Mouse (Mus musculus) right cerebral cortex, adult 2 months (tissue): ENCODE measurements around the gene Fam78b.

Source experiments
- DNase-seq, 2 experiments: peaks; one replicate each; pipeline ENCODE4 v3.0.0; 2021 to 2022; ENCODE audit warnings: low spot score in 2 of 2

Fam78b gene

DNA sequence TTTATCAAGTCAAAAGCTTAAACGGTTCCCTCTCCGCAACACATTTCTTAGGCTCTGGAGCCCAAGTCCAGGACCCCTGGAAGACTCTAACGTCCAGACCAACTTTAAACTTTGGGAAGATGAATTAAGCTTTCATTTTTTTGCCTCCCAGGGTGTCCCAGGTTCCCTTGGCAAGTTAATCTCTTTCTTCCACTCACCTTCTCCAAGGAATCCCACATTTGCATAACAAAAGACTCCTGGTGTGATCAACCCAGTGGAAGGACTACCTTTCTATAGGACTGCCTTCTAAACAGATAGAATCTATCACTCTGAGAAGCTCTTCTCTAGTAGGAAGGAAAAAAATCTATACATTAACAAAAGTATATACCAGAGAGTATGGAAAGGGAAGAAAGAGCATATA is 92.3 kb downstream of the Fam78b start:
- no peak for DNase-seq

DNA sequence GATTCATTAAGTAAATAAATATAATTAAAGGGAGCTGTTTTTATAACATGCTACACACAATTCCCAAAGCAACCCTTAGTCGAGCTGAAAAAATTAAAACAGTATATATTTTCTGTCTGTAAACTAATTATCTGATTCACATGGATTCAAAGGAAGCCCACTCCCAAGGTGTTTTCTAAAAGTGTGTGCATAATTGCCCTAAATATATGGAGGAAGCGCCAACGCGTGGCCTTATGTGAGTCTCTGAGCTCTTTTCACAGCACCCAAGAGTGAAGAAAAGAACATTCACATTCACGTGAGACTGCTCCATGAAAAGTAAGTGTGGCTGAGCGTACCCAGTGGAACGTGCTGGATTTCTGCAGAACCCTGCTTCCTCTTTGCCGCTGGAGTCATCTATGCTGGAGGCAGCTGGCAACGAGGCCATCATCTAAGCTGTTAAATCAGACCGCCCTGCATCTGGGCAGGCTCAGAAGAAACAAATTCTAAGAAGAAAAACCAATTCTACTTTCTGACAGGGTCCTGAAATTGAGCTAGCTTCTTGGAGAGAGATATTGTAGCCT is 93.5 kb downstream of the Fam78b start:
- DNase-seq = no peak

DNA sequence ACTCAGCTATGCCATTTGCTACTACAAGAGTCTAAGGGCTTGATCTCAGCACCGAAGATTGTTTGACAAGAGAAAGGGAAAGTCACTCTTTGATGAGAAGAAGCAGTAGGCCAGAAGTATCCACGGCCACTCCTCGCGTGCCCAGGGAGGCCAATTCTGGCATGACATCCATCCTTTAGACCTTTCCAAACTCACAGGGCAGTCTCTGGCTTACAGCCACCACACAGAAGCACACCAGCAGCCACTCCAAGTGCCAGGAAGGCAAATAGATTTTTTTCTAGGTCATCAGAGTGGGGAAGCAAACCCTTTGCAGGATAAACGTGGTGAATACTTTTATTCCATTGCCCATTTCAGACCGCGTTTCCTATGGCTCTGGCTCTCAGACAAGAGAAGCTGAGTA is 97.5 kb downstream of the Fam78b start:
- no peak for DNase-seq

DNA sequence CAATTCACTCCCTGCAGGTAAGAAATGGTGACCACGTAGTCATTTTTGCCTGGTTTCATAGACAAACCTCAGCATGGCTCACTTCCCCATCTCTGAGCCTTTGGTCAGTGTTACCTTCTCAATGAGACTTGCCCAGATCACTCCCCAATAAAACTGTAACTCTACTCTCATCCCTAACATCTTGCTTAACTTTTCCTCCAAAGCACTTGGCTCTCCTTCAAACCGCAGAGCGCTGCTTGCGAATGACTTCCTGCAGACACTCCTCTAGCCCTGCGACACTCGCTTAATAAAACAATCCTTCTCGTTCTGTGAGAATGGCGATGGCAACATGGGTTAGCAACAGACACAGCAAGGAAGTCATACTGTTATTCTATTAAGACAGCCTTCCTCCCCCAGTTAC is 100.8 kb downstream of the Fam78b start:
- DNase-seq = no peak

DNA sequence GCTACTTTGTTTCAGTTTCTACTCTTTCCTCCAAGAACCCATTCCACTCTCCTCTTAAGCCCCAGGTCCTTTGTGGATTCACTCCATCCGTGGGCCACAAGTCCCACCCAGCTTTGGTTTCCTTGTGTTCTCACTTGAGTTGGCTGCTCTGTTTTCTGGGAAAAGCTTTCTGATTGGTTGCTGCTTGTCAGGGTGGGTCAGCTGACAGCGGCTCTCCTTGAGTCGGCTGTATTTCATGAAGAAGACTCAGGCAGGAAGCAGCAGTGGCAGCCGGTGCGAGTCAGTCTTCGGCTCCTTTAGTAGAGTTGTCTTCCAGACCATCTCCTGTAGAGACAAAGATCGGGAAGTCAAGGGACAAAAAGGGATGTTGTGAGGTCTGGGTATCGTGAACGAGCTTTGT is 101.3 kb downstream of the Fam78b start:
- no peak for DNase-seq

DNA sequence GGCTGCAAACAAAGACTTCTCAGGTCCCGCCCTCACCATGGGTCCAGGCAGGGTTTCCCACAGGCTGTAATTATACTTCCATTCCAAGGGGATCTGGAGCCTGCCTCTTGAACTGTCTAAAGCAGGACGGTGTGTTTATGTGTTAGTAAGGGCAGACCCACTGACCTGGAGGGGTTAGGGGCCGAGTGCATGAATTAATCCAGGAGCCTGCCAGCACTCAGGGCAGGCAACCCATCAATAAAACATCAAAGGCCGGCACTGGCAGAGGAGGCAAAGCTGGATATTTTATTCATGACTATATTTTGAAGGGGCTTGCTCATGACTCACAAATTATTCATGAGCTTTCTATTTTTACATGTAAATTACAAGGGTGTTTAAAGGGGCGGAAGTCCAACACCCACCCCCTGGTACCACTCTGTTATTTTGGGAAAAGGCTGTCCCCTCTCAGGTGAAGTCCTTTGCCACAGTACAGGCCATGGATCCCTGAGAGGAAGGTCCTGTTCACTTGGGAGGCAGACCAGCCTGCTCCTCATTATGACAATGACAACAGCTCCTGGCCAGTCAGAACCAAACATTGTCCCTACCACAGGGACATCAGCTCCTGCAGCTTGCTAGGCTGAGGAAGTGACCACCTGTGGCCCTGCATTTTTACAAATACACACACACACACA is 103.9 kb downstream of the Fam78b start:
- no peak for DNase-seq

DNA sequence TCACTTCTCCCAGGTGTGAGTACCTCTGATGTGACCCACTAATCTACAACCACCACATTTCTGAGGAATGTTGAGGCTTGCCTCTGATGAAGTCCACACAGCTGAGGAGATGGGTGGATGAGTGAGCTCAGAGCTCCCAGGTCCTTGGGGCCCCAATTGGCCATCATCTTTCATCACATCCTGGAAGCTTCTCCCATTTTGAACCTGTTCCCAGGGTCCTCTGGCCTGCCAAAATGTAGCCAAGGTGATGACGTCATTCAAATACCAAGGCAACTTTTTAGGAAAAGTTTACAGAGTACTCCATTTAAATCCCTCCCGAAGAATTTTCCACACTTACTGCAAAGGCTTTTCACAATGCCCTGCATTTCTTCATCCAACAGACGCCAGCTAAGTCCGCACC is 104.7 kb downstream of the Fam78b start:
- DNase-seq = no peak

DNA sequence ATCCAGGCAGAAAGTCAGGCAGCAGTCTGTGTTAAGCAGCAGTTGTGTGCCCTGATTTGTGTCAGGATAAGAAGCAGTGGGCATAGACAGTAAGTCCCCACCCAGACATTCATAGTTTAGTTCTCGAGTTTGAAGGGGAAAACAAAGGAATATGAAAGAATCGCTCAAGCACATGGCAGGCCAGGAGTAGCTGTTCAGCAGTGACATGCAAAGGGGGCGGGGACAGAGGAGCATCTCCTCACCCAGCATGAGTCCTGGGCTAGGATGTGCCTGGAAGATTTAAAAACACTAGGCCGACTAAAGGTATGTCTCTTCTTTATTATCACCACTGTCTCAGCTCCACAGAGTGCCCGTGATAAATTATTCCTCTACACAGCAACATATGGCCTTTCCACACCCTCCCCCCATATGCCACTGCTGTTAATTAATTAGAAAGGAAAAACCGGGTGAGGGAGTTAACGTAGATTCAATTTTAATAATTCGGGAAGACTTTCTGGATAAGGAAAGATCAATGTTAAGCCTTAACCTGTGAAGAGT is 107.8 kb downstream of the Fam78b start:
- DNase-seq = no peak

DNA sequence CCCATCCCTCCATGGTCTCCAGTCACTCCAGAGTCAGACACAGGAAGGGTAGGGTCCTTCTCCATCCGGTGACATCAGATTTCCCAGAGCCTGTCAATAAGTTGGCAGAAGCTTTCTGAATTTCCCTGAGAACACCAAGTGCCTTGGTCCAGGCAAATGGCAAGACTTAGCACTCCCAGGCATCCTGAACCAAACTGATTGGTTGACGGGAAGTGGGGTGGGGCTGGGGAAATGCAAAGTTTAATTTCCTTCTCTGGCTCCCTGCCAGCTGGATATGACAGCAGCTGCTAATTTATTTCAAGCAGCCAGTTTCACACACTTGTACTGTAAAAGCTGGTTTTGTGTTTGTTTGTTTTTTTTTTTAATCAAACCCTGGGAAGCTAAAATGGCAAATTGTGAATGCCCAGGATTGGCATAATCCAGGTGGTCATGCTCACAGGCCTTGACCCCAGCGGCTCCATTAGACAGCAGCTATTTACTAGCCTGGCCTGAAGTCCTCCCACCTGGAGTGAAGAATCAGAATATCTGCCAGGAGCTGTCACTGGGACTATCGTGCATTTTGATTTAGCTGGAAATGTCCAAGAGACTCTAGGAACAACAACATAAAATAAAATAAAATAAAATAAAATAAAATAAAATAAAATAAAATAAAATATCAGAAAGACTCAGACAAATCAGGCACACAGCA is 113.3 kb downstream of the Fam78b start:
- DNase-seq = no peak

DNA sequence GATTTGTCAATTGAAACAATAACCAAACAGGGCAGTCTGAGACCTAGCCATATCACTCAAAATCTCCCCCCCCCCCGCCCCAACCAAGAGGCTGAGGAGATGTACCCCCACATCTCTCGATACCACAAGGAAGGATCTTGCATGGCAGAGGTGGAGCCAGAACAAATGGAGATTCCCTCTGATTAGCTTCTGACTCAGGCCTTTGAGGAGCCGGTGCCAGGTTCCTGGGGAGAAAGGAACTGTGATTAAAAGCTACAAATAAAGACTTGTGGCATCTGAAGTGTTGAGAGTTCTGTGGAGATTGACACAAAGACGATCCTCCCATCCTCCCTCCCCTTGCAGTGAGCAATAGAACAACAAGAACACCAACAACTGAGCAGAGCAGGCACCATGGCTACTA is 113.9 kb downstream of the Fam78b start:
- DNase-seq = no peak

DNA sequence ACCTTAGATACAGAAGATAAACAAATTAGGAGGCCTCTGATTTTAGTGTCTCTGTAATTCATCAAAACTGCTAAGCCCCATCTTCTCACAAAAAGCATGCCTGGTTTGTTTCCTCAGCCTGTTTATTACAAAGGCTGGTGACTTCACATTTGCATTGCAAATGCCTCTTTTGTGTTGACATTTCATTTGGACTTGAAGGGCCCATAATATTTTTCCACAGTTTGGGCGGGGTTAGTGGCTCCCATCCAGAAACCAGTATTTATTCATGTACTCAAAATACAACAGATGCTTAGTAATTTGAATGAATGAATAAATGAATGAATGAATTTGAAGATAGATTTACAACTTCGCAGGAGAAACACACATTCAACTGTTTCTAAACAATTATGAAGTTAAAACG is 115.5 kb downstream of the Fam78b start:
- no peak for DNase-seq

DNA sequence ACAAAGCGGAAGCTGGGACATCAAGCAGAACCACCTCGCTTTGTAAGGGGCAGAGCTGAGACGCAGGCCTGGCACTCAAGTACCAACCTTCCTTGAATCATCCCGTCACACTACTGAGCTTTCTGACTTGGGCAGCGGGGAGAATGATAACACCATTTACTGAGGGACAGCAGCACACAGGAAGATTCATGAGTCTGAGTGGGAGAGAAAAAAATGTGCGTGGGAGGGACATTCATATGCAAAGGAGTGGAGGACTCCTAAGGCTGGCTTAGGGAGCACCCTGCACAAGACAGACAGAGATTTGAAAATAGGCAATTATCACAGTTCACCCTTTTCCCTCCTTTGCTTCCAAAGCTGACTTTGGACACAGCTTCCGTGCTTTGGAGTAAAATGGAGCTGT is 117.8 kb downstream of the Fam78b start:
- peak in 1 of 2 experiments; percentile 26 for DNase-seq

DNA sequence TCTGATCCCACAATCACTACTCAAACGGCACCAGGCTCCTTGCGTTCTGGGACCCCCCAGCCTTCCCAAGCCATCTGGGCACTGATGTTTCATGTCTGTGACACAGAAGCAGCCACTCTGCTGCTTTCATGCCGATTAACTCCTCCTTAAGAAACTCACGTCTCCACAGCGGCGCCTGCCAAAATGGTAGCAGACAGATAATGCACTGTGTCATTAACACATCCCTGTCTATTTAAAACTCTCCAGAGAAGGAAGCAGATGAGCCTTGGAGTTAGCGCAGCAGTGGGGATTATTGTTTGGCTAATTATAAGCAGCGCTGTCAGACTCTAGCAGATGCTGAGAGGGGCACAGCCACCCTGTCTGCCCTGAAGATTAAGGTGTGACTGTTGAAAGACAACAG is 118.2 kb downstream of the Fam78b start:
- DNase-seq = peak; percentile 58 to 59

DNA sequence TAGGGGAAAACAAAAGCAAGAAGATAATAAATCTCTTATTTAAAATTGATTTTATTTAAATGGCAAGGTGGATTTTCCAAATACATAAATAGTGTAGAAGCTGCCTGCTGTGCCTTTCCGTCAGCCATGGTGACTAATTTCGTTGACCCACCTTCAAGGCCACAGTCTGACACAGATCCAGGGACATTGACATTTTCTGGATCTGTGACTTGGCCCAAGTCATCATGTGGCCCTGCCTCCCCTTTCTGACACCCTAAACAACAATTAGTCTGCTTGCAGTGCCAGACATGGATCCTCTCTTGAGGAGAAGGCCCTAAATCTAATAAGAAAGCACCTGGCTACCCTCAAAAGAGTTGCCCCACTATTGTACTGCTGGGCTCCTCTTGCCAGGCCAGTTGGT is 121.2 kb downstream of the Fam78b start:
- no peak for DNase-seq

DNA sequence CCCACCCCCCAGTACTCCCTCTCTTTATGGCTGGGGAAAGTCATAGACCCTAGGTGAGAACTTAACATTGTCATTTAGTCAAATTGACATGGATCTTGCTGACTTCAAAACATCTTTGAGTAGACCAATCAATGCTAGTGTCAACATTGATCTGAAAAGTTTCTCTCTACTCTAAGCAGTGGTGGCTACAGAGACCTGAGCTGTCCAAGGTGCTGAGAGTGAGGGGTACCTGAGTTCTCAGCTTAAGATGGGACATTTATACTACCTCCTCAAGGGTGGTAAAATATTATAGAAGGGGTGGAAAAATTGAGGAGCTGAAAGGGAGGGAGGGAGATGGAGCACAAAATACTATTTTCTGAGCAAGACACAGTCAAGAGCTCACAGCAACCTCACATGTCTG is 122.3 kb downstream of the Fam78b start:
- DNase-seq = no peak

DNA sequence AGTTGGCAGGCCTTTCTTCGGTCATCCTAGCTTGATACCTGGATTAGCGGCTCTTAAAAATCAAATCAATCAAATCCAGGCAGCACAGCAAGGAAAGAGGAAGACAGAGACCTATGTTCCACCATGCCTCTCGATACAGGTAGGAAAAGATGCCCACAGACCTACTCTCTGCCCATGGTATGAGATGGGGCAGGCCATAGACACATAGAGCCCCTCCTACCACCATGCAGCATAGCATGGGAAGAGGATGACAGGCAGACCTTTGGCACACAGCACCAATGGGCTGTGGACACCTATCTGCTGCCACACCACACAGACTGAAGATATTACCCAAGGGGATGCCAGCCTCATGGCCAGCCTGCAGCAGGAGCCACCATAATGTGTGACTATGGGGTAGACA is 124.7 kb downstream of the Fam78b start:
- DNase-seq = no peak

DNA sequence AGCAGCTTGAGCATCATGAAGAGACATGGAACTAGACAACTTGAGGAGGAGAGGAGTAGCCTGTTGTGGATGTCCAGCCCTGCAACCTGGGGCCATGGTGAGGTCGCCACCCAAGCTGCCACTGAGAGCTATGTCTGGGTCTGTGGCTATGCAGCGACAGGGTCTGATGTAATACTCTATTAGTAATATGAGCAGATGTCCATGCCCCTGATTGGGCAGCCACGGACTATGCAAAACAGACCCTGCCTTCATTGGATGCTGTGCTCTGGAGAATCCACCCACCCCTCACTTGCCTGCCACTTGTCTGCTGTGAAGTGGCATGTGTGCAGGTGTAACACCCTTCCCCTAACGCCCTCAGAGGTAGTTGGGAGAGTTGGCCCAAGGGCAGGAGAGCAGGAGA is 125.1 kb downstream of the Fam78b start:
- DNase-seq = no peak

DNA sequence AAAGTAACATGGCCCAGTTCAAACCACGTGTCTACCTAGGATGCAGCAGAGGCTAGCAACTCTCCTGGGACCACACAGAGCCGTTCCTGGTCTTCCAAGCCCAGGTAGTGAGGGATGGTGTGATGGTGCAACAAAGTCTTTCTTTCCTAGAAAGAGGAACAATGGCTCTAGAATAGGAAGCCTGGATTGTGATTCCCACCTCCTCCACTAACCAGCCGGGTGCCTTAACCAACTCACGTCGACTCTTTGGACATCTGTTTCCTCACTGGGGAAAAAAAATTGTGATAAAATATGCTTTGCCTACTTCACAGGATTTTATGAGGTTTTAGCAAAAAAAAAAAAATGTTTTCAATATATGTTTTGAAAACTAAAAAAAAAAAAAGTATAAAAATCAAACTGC is 134.5 kb downstream of the Fam78b start:
- no peak for DNase-seq
